Mouse (Mus musculus): Measurements from ENCODE around the gene Otop1. TPM values are rescaled to one million over a fixed set of nuclear protein-coding genes. Genes with fewer than 3 reads are reported as not detected.

The Otop1 gene
- polyA plus RNA-seq, 1 experiment = 5.8 TPM

GRCm38 (mm10) chr5:38301761-38302411 lies 26.1 kb downstream of the Otop1 start:
- no peak for DNase-seq (ENCODE audit: low read depth)

DNA sequence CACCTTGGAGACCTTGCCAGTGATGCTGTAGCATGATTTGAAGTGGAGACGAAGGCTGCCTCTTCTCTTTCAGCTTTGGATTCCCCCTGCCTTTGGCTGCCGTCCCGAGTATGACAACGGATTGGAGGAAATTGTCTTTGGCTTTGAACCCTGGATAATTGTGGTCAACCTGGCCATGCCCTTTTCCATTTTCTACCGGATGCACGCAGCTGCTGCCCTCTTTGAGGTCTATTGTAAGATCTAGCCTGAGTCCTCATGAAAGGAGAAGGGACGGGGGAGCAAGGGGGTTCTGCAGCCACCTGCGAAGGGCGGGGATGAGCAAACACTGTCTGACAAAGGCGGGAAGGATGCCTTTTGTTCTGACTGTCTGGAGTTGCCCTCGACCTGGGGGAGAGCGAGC lies 26.9 kb downstream of the Otop1 start:
- no peak for DNase-seq (ENCODE audit: low read depth)

- DNase-seq (ENCODE audit: low read depth) = no peak
Observed at GRCm38 (mm10) chr5:38305241-38305640, 29.5 kb downstream of the Otop1 start.

DNA sequence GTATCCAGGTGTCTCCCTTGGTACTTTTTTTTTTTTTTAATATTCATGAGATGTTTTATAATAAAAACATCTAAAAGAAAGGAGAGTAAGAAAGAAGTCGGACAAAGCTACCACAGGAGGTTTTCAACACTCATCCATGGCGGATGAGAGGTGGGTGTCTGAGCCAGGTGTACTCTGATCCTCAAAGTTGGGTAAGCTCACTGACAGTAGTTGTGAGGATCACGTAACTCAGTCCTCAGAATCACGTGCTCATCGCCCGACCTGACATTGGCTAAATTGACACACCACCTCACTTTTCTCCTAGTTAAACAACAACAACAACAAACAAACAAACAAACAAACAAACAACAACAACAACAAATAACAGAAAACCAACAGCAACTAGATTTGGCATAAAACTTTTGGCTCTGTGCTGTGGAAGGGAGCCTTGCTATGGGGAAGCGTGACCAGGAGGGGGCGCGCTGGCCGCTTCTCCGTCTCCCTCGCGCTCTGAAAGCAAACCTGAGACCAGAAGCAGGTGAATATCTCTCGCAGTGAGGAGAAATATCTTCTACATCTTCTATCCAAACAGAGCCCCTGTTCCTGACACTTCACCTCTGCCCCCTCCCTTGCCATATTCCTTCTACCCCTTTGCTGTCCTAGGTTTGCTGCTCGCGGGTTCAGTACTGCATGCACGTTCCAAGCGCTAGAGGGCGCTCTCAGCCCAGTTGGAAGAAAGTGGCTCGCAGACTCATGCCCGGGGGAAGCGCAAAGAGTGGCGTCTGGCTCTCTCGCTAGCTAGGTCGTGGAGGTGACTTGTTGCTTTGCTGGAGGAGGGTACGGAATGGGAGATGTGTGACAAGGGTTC lies 31.7 kb downstream of the Otop1 start:
- DNase-seq (ENCODE audit: low read depth) = no peak

DNA sequence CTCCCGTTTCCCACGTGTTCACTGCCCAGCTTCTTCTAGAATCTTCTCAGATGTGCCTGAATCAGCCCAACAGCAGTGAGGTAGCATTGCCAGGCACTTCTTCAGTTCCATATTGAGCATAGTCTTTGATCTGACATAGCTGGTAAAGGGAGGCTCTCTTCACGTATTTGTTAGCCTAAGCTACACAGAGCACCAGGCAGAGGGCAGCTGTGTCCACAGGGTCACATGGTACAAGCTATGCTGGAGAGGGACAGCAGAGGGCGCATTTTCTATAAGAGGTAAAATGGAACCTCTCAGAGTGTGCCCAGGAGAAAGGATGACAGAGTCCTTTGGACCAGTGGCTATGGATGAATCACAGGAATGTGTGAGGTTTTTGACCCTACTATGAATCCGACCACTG lies 33.1 kb downstream of the Otop1 start:
- DNase-seq (ENCODE audit: low read depth) = no peak

DNA sequence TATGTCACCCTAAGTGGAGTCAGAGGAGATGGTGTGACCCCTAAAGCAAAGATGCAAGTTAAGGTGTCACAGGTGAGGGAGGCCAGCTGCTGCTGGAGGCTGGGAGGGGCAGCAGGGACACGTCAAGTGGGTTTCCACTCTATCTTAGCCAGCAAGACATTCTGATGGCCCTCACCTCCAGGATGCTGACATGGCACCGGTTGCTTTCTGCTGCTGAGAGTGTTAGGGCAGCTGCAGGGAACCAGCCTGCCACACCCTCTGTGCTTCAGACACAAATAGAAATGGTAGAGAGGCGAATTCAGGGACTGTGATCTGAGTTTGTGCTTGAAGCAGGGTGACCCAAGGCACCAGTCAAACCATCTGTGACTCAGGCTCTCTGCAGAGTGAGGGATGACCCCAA lies 34.0 kb downstream of the Otop1 start:
- no peak for DNase-seq (ENCODE audit: low read depth)

GRCm38 (mm10) chr5:38318966-38319786 lies 43.4 kb downstream of the Otop1 start, which contains the start of gene Drd5:
TSS of gene Drd5 (plus strand) at chr5:38319367.
- no peak for DNase-seq (ENCODE audit: low read depth)

DNA sequence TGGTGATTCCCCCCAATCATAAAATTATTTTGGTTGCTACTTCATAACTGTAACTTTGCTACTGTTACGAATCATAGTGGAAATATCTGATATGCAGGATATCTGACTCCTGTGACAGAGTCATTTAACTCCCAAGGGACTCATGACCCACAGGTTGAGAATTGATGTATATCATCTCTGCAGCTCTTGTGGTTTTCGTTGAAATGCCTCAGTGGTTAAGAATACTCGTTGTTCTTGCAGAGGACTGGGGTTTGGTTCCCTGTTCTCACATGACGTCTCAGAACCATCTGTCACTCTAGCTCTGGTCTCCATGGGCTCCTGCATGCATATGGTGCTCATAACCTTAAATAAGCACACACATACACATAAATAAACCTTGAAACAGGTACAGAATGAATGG lies 57.6 kb downstream of the Otop1 start:
- DNase-seq (ENCODE audit: low read depth) = no peak

DNA sequence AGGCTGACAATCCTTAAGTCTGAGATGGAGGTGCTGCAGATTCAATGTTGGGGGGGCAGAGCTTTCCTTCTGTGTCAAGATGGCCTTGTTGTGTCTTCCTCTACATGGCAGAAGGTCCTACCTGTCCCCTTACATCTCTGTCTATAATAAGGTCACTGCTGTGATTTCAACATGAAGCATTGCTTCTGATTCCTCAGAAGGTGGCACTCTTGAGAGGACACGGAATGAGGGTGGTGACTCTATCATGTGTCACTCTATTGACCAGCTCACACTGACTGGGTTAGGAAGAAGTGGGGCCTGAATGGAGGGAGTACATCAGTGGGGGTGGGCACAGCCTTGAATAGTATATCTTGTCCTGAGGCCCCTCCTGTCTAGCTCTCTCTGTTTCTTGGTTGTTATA lies 58.8 kb downstream of the Otop1 start:
- no peak for DNase-seq (ENCODE audit: low read depth)

GRCm38 (mm10) chr5:38343101-38343500 lies 67.3 kb downstream of the Otop1 start:
- no peak for DNase-seq (ENCODE audit: low read depth)

DNA sequence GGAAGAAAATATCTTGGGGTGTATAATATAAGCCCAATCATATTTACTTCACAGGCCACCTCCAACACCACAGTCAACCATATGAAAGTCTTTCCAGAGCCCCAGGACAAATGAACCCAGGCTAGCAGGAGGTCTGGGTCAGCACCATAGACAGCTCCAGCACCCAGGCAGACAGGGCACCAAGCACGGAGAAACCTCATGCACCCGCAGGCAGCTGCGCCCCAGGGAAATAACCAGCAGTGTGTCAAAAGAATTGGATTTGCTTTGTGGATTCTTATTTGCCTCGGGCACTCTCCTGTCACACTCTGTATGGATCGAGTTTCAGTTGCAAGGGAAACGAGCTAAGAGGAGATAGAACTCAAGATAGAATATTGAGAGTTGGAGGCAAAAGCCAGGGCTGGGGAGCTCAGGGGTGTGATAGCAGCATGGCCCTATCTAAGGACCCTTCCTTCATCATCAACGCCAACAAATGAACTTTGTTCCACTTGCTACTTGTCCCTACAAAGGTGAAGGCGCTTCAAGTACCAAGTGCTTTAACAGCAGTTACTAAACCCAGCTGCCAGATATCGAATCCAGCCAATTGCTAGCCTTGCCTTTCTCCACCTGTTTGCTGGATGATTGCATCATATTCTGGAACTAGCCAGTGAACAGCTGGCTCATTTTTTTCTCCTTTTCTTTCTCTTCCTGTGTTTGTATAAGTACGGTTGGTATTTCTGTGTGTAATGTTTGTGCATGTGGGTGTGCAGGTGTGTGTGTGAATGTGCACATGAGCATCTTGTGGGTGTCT lies 71.1 kb downstream of the Otop1 start:
- no peak for DNase-seq (ENCODE audit: low read depth)

DNA sequence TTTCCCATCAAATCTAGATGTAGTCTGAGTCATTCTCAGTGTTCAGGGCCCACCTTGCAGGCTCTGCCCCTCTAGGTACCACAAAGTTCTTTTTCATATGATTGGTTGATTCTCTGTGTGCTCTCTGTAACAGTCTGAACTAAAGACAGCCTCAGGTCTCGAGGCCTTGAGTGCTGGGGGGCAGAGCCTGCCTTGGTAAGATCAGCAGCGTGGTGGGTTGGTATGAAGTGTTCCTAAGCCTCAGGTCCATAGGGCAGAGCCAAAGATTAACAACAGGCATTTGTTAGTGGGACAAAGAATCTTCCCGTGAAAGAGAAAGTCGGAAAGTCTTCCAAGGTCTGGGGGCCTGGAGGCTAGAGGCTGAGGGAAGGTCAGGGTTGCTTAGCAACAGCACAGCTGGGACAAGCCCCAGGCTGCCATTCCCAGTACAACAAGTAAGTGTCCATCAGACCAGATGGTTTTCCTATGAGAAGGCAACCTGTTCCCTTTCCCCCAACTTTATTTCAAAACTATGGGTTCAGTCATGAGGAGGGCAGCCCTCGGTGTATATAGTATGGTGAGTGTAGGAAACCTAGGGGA lies 74.7 kb downstream of the Otop1 start:
- no peak for DNase-seq (ENCODE audit: low read depth)

Other genes with a start within 250 kb of the Otop1 start
- gene Stx18, start 237.2 kb upstream of the Otop1 start, polyA plus RNA-seq (2012; rRNA removed) = 25.0 and 26.9 TPM in 2 replicates
- gene Nsg1, start 116.1 kb upstream of the Otop1 start, polyA plus RNA-seq (2012; rRNA removed) = 4.6 and 8.3 TPM in 2 replicates
- gene Zbtb49, start 55.5 kb upstream of the Otop1 start, polyA plus RNA-seq (2012; rRNA removed) = 9.3 and 11.5 TPM in 2 replicates
- gene Lyar, start 55.5 kb upstream of the Otop1 start, polyA plus RNA-seq (2012; rRNA removed) = 4.6 and 6.2 TPM in 2 replicates
- 30.0 and 40.2 TPM in 2 replicates for gene Tmem128, start 15.8 kb upstream of the Otop1 start, polyA plus RNA-seq (2012; rRNA removed)
- gene Drd5, start 43.4 kb downstream of the Otop1 start, polyA plus RNA-seq (2012; rRNA removed) = not detected in 2 replicates
- 7.8 and 9.8 TPM in 2 replicates for gene Slc2a9, start 227.2 kb downstream of the Otop1 start, polyA plus RNA-seq (2012; rRNA removed)